Mouse (Mus musculus) mature B cell (primary cell): ENCODE results near the gene Ptpro.

Experiments used
- in situ Hi-C: fragments of 300-500 bp; cut with MboI; formaldehyde crosslinking; loops from 2 replicates; pipeline ENCODE4 v1.14.3; 2019

The Ptpro gene

GRCm38 (mm10) chr6:137294973-137295820 is 43.1 kb downstream of the Ptpro start:
- in situ Hi-C loops = no loop called here

GRCm38 (mm10) chr6:137302561-137302960 is 50.4 kb downstream of the Ptpro start:
- in situ Hi-C loops = no loop called here

GRCm38 (mm10) chr6:137303824-137304223 is 51.7 kb downstream of the Ptpro start:
- in situ Hi-C loops = no loop called here

- in situ Hi-C loops = no loop called here
These were observed 63.1 kb downstream of the Ptpro start for GRCm38 (mm10) chr6:137315265-137315664.

- in situ Hi-C loops = no loop called here
These were observed 64.2 kb downstream of the Ptpro start for GRCm38 (mm10) chr6:137316358-137316757.

- in situ Hi-C loops = no loop called here
These were observed 65.4 kb downstream of the Ptpro start for GRCm38 (mm10) chr6:137317509-137317908.

- in situ Hi-C loops = no loop called here
These were observed 66.2 kb downstream of the Ptpro start for GRCm38 (mm10) chr6:137318242-137318861.

GRCm38 (mm10) chr6:137319658-137320057 is 67.5 kb downstream of the Ptpro start:
- in situ Hi-C loops = no loop called here

GRCm38 (mm10) chr6:137327718-137328117 is 75.6 kb downstream of the Ptpro start:
- in situ Hi-C loops = no loop called here

- in situ Hi-C loops = no loop called here
These were observed 76.1 kb downstream of the Ptpro start for GRCm38 (mm10) chr6:137328228-137328627.

- in situ Hi-C loops = no loop called here
These were observed 78.7 kb downstream of the Ptpro start for GRCm38 (mm10) chr6:137330782-137331181.

GRCm38 (mm10) chr6:137331826-137332225 is 79.7 kb downstream of the Ptpro start:
- in situ Hi-C loops = no loop called here

- in situ Hi-C loops = no loop called here
These were observed 87.0 kb downstream of the Ptpro start for GRCm38 (mm10) chr6:137339071-137339470.

- in situ Hi-C loops = no loop called here
These were observed 91.7 kb downstream of the Ptpro start for GRCm38 (mm10) chr6:137343688-137344441.

GRCm38 (mm10) chr6:137360166-137360565 is 108.0 kb downstream of the Ptpro start:
- in situ Hi-C loops = no loop called here

- in situ Hi-C loops = no loop called here
These were observed 110.1 kb downstream of the Ptpro start for GRCm38 (mm10) chr6:137362216-137362615.

GRCm38 (mm10) chr6:137364681-137365080 is 112.6 kb downstream of the Ptpro start:
- in situ Hi-C loops = no loop called here

GRCm38 (mm10) chr6:137365637-137366036 is 113.5 kb downstream of the Ptpro start:
- in situ Hi-C loops = no loop called here

- in situ Hi-C loops = no loop called here
These were observed 118.6 kb downstream of the Ptpro start for GRCm38 (mm10) chr6:137370745-137371144.

GRCm38 (mm10) chr6:137371455-137371854 is 119.3 kb downstream of the Ptpro start:
- in situ Hi-C loops = no loop called here

GRCm38 (mm10) chr6:137373920-137374319 is 121.8 kb downstream of the Ptpro start:
- in situ Hi-C loops = no loop called here

GRCm38 (mm10) chr6:137382546-137382945 is 130.4 kb downstream of the Ptpro start:
- in situ Hi-C loops = no loop called here

- in situ Hi-C loops = no loop called here
These were observed 134.2 kb downstream of the Ptpro start for GRCm38 (mm10) chr6:137386344-137386743.
